Mouse (Mus musculus) neural tube, embryonic 15.5 days (tissue): ENCODE measurements at regions not wholly inside any gene's neighbourhood (a gene's known extent, or its start where the extent isn't known, plus 50 kb on each side); places are given as distances from the start of the nearest gene placed in this dataset.

Experiments used
- ATAC-seq: fragments of 200-750 bp; cut with Nextera tagmentation; 2 replicates; pipeline ENCODE4 v1.8.0; 2017; ENCODE audit warnings: mild to moderate bottlenecking, moderate TSS enrichment, moderate library complexity; ENCODE audit not compliant: low FRiP score
- H3K27ac ChIP-seq: fragments of 300-500 bp; sonication (generic); replicated peaks from 2 replicates; pipeline ENCODE4 v1.5.1; 2015; ENCODE audit warnings: mild to moderate bottlenecking, inconsistent platforms
- H3K27me3 ChIP-seq: fragments of 300-500 bp; sonication (generic); replicated peaks from 2 replicates; pipeline ENCODE4 v1.6.1; 2015; ENCODE audit warnings: inconsistent platforms
- H3K36me3 ChIP-seq: fragments of 300-500 bp; sonication (generic); 2 replicates; pipeline ENCODE4 v1.6.1; 2015; ENCODE audit warnings: inconsistent platforms
- H3K4me1 ChIP-seq: fragments of 300-500 bp; sonication (generic); 2 replicates; pipeline ENCODE4 v1.6.1; 2015; ENCODE audit warnings: inconsistent platforms
- H3K4me2 ChIP-seq: fragments of 300-500 bp; sonication (generic); 2 replicates; pipeline ENCODE4 v1.6.1; 2015; ENCODE audit warnings: inconsistent platforms, mild to moderate bottlenecking, moderate library complexity
- H3K4me3 ChIP-seq: fragments of 300-500 bp; sonication (generic); replicated peaks from 2 replicates; pipeline ENCODE4 v1.5.1; 2015; ENCODE audit warnings: mild to moderate bottlenecking, inconsistent platforms
- H3K9ac ChIP-seq: fragments of 300-500 bp; sonication (generic); replicated peaks from 2 replicates; pipeline ENCODE4 v1.6.1; 2015; ENCODE audit warnings: mild to moderate bottlenecking, inconsistent platforms
- H3K9me3 ChIP-seq: fragments of 300-500 bp; sonication (generic); replicated peaks from 2 replicates; pipeline ENCODE4 v1.6.1; 2016; ENCODE audit warnings: inconsistent platforms
- WGBS: fragments of 180-500 bp; shearing (Covaris S2); methylation state at CpG from one replicate; pipeline ENCODE4 v1.1.7; 2015; ENCODE audit warnings: mixed read lengths; 5-methylcytosine and 5-hydroxymethylcytosine counted together

- Histone ChIP-seq H3K27me3 (0 out of 2 replicates have a peak, but pooled peaks cover 2% of the 10 kb centered on the region), H3K36me3 (no peaks in the 10 kb centered on the region), H3K4me2 (no peak overlapping the region), H3K9me3 (no peaks in the 10 kb centered on the region), H3K4me1 (no peaks in the 10 kb centered on the region), H3K4me3 (no peak overlapping the region), H3K27ac (no peak overlapping the region), H3K9ac (no peak overlapping the region)
- no peak for ATAC-seq
- WGBS = 65% methylated on average over 1 of the region's 1 CpGs
Measured at GRCm38 (mm10) chr2:147989616-147990015, 57.2 kb downstream of the Foxa2 start.

- no peaks in the 10 kb centered on the region for H3K36me3 ChIP-seq
- H3K9me3 ChIP-seq = no peaks in the 10 kb centered on the region
- no peak overlapping the region for H3K27ac ChIP-seq
- 0 out of 2 replicates have a peak, but pooled peaks cover 2% of the 10 kb centered on the region for H3K27me3 ChIP-seq
- H3K4me2 ChIP-seq = no peak overlapping the region
- H3K4me3 ChIP-seq = no peak overlapping the region
- H3K9ac ChIP-seq = no peak overlapping the region
- no peaks in the 10 kb centered on the region for H3K4me1 ChIP-seq
- ATAC-seq = no peak
Measured at GRCm38 (mm10) chr2:147988586-147988985, 58.2 kb downstream of the Foxa2 start.

GRCm38 (mm10) chr2:147985261-147985575 is 61.6 kb downstream of the Foxa2 start:
- ATAC-seq = no peak
- no peaks in the 10 kb centered on the region for H3K9me3 ChIP-seq
- no peaks in the 10 kb centered on the region for H3K4me1 ChIP-seq
- H3K9ac ChIP-seq = no peak overlapping the region
- H3K4me2 ChIP-seq = no peak overlapping the region
- H3K27me3 ChIP-seq = 0 out of 2 replicates have a peak, but pooled peaks cover 5% of the 10 kb centered on the region
- H3K4me3 ChIP-seq = no peak overlapping the region
- H3K27ac ChIP-seq = no peak overlapping the region
- H3K36me3 ChIP-seq = no peaks in the 10 kb centered on the region
- 85% methylated on average over 2 of the region's 2 CpGs for WGBS

GRCm38 (mm10) chr2:147984547-147985260 is 62.1 kb downstream of the Foxa2 start:
- Histone ChIP-seq H3K27me3 (0 out of 2 replicates have a peak, but pooled peaks cover 5% of the 10 kb centered on the region), H3K9ac (no peak overlapping the region), H3K4me3 (no peak overlapping the region), H3K36me3 (no peaks in the 10 kb centered on the region), H3K4me2 (no peak overlapping the region), H3K9me3 (no peaks in the 10 kb centered on the region), H3K4me1 (no peaks in the 10 kb centered on the region), H3K27ac (no peak overlapping the region)
- no peak for ATAC-seq
- 43% methylated on average over 12 of the region's 12 CpGs for WGBS

GRCm38 (mm10) chr2:147980929-147981479 is 65.8 kb downstream of the Foxa2 start:
- no peaks in the 10 kb centered on the region for H3K36me3 ChIP-seq
- H3K9ac ChIP-seq = no peak overlapping the region
- H3K4me2 ChIP-seq = no peak overlapping the region
- WGBS = 20% methylated on average over 6 of the region's 6 CpGs
- H3K4me1 ChIP-seq = no peaks in the 10 kb centered on the region
- no peak overlapping the region for H3K4me3 ChIP-seq
- no peak overlapping the region for H3K27ac ChIP-seq
- 0 out of 2 replicates have a peak, but pooled peaks cover 5% of the 10 kb centered on the region for H3K27me3 ChIP-seq
- no peak for ATAC-seq
- H3K9me3 ChIP-seq = no peaks in the 10 kb centered on the region

GRCm38 (mm10) chr2:147980408-147980807 is 66.4 kb downstream of the Foxa2 start:
- H3K27me3 ChIP-seq = 0 out of 2 replicates have a peak, but pooled peaks cover 9% of the 10 kb centered on the region
- H3K9me3 ChIP-seq = no peaks in the 10 kb centered on the region
- no peak overlapping the region for H3K9ac ChIP-seq
- H3K4me1 ChIP-seq = no peaks in the 10 kb centered on the region
- H3K4me2 ChIP-seq = no peak overlapping the region
- H3K27ac ChIP-seq = no peak overlapping the region
- no peak overlapping the region for H3K4me3 ChIP-seq
- no peak for ATAC-seq
- no peaks in the 10 kb centered on the region for H3K36me3 ChIP-seq
- 96% methylated on average over 1 of the region's 1 CpGs for WGBS

GRCm38 (mm10) chr2:147979660-147980364 is 67.0 kb downstream of the Foxa2 start:
- no peak overlapping the region for H3K9ac ChIP-seq
- no peak for ATAC-seq
- 88% methylated on average over 4 of the region's 4 CpGs for WGBS
- no peaks in the 10 kb centered on the region for H3K4me1 ChIP-seq
- H3K27ac ChIP-seq = no peak overlapping the region
- no peaks in the 10 kb centered on the region for H3K36me3 ChIP-seq
- no peaks in the 10 kb centered on the region for H3K9me3 ChIP-seq
- H3K4me2 ChIP-seq = no peak overlapping the region
- H3K4me3 ChIP-seq = no peak overlapping the region
- H3K27me3 ChIP-seq = 0 out of 2 replicates have a peak, but pooled peaks cover 7% of the 10 kb centered on the region

- Histone ChIP-seq H3K4me3 (no peak overlapping the region), H3K27ac (no peak overlapping the region), H3K9me3 (no peaks in the 10 kb centered on the region), H3K4me1 (no peaks in the 10 kb centered on the region), H3K9ac (no peak overlapping the region), H3K27me3 (0 out of 2 replicates have a peak, but pooled peaks cover 7% of the 10 kb centered on the region), H3K36me3 (no peaks in the 10 kb centered on the region), H3K4me2 (no peak overlapping the region)
- ATAC-seq = no peak
- 87% methylated on average over 1 of the region's 1 CpGs for WGBS
Measured at GRCm38 (mm10) chr2:147979001-147979400, 67.8 kb downstream of the Foxa2 start.

- H3K4me3 ChIP-seq = no peak overlapping the region
- ATAC-seq = no peak
- H3K4me2 ChIP-seq = no peak overlapping the region
- no peaks in the 10 kb centered on the region for H3K36me3 ChIP-seq
- H3K27me3 ChIP-seq = 0 out of 2 replicates have a peak, but pooled peaks cover 4% of the 10 kb centered on the region
- no peaks in the 10 kb centered on the region for H3K4me1 ChIP-seq
- WGBS = 71% methylated on average over 2 of the region's 2 CpGs
- no peak overlapping the region for H3K9ac ChIP-seq
- H3K9me3 ChIP-seq = no peaks in the 10 kb centered on the region
- no peak overlapping the region for H3K27ac ChIP-seq
Measured at GRCm38 (mm10) chr2:147974776-147975175, 72.0 kb downstream of the Foxa2 start.

- Histone ChIP-seq H3K27me3 (peaks cover 12% of the 10 kb centered on the region), H3K4me3 (no peak overlapping the region), H3K4me2 (peak overlapping the region; percentile 9; the same call in 1 of the 2 replicates), H3K9ac (no peak overlapping the region), H3K9me3 (no peaks in the 10 kb centered on the region), H3K4me1 (no peaks in the 10 kb centered on the region), H3K27ac (no peak overlapping the region), H3K36me3 (no peaks in the 10 kb centered on the region)
- WGBS = 9% methylated on average over 10 of the region's 10 CpGs
- no peak for ATAC-seq
Measured at GRCm38 (mm10) chr2:147968671-147969070, 78.1 kb downstream of the Foxa2 start.

GRCm38 (mm10) chr2:147967829-147968529 is 78.8 kb downstream of the Foxa2 start:
- Histone ChIP-seq H3K36me3 (no peaks in the 10 kb centered on the region), H3K4me1 (no peaks in the 10 kb centered on the region), H3K9ac (no peak overlapping the region), H3K9me3 (no peaks in the 10 kb centered on the region), H3K4me2 (peak overlapping the region; percentile 9; the same call in 1 of the 2 replicates), H3K27me3 (peaks cover 12% of the 10 kb centered on the region), H3K4me3 (no peak overlapping the region), H3K27ac (no peak overlapping the region)
- no peak for ATAC-seq
- 38% methylated on average over 9 of the region's 9 CpGs for WGBS
